Mouse (Mus musculus) testis, postnatal 14 days (tissue): ENCODE results near the gene Gcg.

Experiments
- DNase-seq: peaks from one replicate; pipeline ENCODE4 v3.0.0; 2021; ENCODE audit warnings: low spot score

The Gcg gene

GRCm38 (mm10) chr2:62483550-62483949 lies at the start of gene Gcg:
TSS of gene Gcg (minus strand) at chr2:62483650.
- no peak for DNase-seq

- DNase-seq: no peak
These were observed 47.6 kb upstream of the Gcg start for GRCm38 (mm10) chr2:62531065-62531464.

- DNase-seq: no peak
These were observed 42.9 kb upstream of the Gcg start for GRCm38 (mm10) chr2:62526399-62526798.

GRCm38 (mm10) chr2:62517790-62518189 lies 34.3 kb upstream of the Gcg start:
- no peak for DNase-seq

- no peak for DNase-seq
These were observed 31.0 kb upstream of the Gcg start for GRCm38 (mm10) chr2:62514477-62514876.

GRCm38 (mm10) chr2:62513477-62513876 lies 30.0 kb upstream of the Gcg start:
- DNase-seq: no peak

GRCm38 (mm10) chr2:62507130-62507529 lies 23.7 kb upstream of the Gcg start:
- DNase-seq: no peak

- no peak for DNase-seq
These were observed 23.0 kb upstream of the Gcg start for GRCm38 (mm10) chr2:62506441-62506840.

GRCm38 (mm10) chr2:62504269-62504796 lies 20.9 kb upstream of the Gcg start:
- DNase-seq: no peak

GRCm38 (mm10) chr2:62503326-62503725 lies 19.9 kb upstream of the Gcg start:
- no peak for DNase-seq

- DNase-seq: no peak
These were observed 19.1 kb upstream of the Gcg start for GRCm38 (mm10) chr2:62502516-62502915.

GRCm38 (mm10) chr2:62498821-62499220 lies 15.4 kb upstream of the Gcg start:
- DNase-seq: no peak

- no peak for DNase-seq
These were observed 14.6 kb upstream of the Gcg start for GRCm38 (mm10) chr2:62498086-62498485.

- no peak for DNase-seq
These were observed 14.0 kb upstream of the Gcg start for GRCm38 (mm10) chr2:62497333-62498002.

GRCm38 (mm10) chr2:62495407-62495806 lies 12.0 kb upstream of the Gcg start:
- DNase-seq: no peak

GRCm38 (mm10) chr2:62489832-62490231 lies 6.4 kb upstream of the Gcg start:
- no peak for DNase-seq

GRCm38 (mm10) chr2:62484906-62485305 lies 1.5 kb upstream of the Gcg start:
- no peak for DNase-seq

- no peak for DNase-seq
These were observed 2.9 kb downstream of the Gcg start for GRCm38 (mm10) chr2:62480285-62481198.

- DNase-seq: no peak
These were observed 13.9 kb downstream of the Gcg start for GRCm38 (mm10) chr2:62469551-62469950.

GRCm38 (mm10) chr2:62463287-62463686 lies 20.2 kb downstream of the Gcg start:
- no peak for DNase-seq

- DNase-seq: no peak
These were observed 21.3 kb downstream of the Gcg start for GRCm38 (mm10) chr2:62462174-62462573.

GRCm38 (mm10) chr2:62460815-62461450 lies 22.5 kb downstream of the Gcg start:
- no peak for DNase-seq
